Mouse (Mus musculus) kidney, embryonic 16.5 days (tissue): ENCODE data around the gene Zfp868. TPM values are rescaled to one million over a fixed set of nuclear protein-coding genes. Genes with fewer than 3 reads are reported as not detected.
A peak's percentile ranks its signal among the peaks of the same experiment; 100 is the strongest.
"Not testable (repeated sequence)": the region's sequence is repeated elsewhere in the genome, so short reads cannot be mapped to it uniquely, and the experiment has no call there.

Source experiments
- ATAC-seq: fragments of 200-750 bp; cut with Nextera tagmentation; 2 replicates; pipeline ENCODE4 v1.8.0; 2017; ENCODE audit warnings: moderate TSS enrichment; ENCODE audit not compliant: low FRiP score, low TSS enrichment
- H3K27ac ChIP-seq: fragments of 300-500 bp; sonication (generic); 2 replicates; pipeline ENCODE4 v1.5.1; 2014; ENCODE audit warnings: low read length
- H3K27me3 ChIP-seq: fragments of 300-500 bp; sonication (generic); 2 replicates; pipeline ENCODE4 v1.6.1; 2014; ENCODE audit warnings: low read length, control low read depth, mixed read lengths; ENCODE audit not compliant: insufficient read depth
- H3K36me3 ChIP-seq: fragments of 300-500 bp; sonication (generic); 2 replicates; pipeline ENCODE4 v1.6.1; 2014; ENCODE audit warnings: low read length, control low read depth, mixed read lengths; ENCODE audit not compliant: insufficient read depth
- H3K4me1 ChIP-seq: fragments of 300-500 bp; sonication (generic); 2 replicates; pipeline ENCODE4 v1.6.1; 2014; ENCODE audit warnings: low read length, control low read depth, mixed read lengths; ENCODE audit not compliant: insufficient read depth
- H3K4me2 ChIP-seq: fragments of 300-500 bp; sonication (generic); replicated peaks from 2 replicates; pipeline ENCODE4 v1.6.1; 2014; ENCODE audit warnings: low read depth, low read length
- H3K4me3 ChIP-seq: fragments of 300-500 bp; sonication (generic); 2 replicates; pipeline ENCODE4 v1.5.1; 2014; ENCODE audit warnings: mild to moderate bottlenecking, low read length
- H3K9ac ChIP-seq: fragments of 300-500 bp; sonication (generic); replicated peaks from 2 replicates; pipeline ENCODE4 v1.6.1; 2014; ENCODE audit warnings: low read length
- H3K9me3 ChIP-seq: fragments of 300-500 bp; sonication (generic); 2 replicates; pipeline ENCODE4 v1.6.1; 2016; ENCODE audit warnings: low read length, control low read depth
- WGBS: fragments of 180-500 bp; shearing (Covaris S2); extraction: QIAGEN DNeasy Blood & Tissue Kit; methylation state at CpG from one replicate; pipeline ENCODE4 v1.1.7; 2014; 5-methylcytosine and 5-hydroxymethylcytosine counted together
- polyA plus RNA-seq: library from polyadenylated mRNA; unstranded; fragments of >200 nt; fragmentation: Nextera tagmentation; extraction: Ambion mirVana; gene quantifications from 2 replicates; pipeline ENCODE4 v1.2.1, GENCODE M21; 2015

Gene Zfp868
- 26.6 and 30.2 TPM in 2 replicates for polyA plus RNA-seq

GRCm38 (mm10) chr8:69625095-69625789, at the start of gene Zfp868:
Gene Zfp868 (minus strand): TSS chr8:69625548.
- peak within 1 kb of the TSS; percentile 90 for H3K9ac ChIP-seq
- under 1% methylated on average over 41 of the region's 41 CpGs for WGBS
- peak within 1 kb of the TSS; percentile 67 for H3K4me2 ChIP-seq
- H3K27ac ChIP-seq, result peak within 1 kb of the TSS; percentile 97
- H3K27me3 ChIP-seq, result no peaks in the 10 kb centered on the region
- peaks cover 8% of the 10 kb centered on the region; the same call in 1 of the 2 replicates for H3K4me1 ChIP-seq
- peak within 1 kb of the TSS; percentile 66 for H3K4me3 ChIP-seq
- ATAC-seq, result peak; percentile 100
- H3K36me3 ChIP-seq, result no peaks in the 10 kb centered on the region
- no peaks in the 10 kb centered on the region for H3K9me3 ChIP-seq

- not testable (repeated sequence) for ATAC-seq, H3K27me3 ChIP-seq, H3K27ac ChIP-seq, H3K4me3 ChIP-seq, H3K9ac ChIP-seq, H3K4me2 ChIP-seq, H3K4me1 ChIP-seq
- WGBS, result 64% methylated on average over 2 of the region's 2 CpGs
- H3K36me3 ChIP-seq, result peaks cover 21% of the 10 kb centered on the region
- peaks cover 11% of the 10 kb centered on the region; the same call in 1 of the 2 replicates for H3K9me3 ChIP-seq
These were observed 39.7 kb upstream of the Zfp868 start for GRCm38 (mm10) chr8:69665051-69665450.

DNA sequence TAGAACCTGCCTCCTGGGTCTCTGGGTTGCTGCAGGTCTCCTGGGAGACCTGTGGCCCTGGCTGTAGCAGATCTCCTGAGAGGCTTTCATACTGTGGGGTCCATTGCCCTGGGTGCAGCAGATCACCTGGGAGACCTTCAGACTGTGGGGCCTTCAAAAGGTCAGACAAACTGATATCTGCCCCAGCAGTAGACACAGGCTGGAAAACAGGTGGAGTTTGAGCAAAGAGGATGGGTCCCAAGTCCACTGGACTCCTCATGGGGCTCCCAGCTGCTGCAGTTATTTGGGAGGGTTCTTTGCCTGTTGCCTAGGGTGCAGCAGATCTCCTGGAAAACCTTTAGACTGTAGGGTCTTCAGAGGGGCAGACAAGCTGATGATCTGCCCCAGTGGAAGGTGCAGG, 35.9 kb upstream of the Zfp868 start:
- H3K4me1 ChIP-seq, result no peaks in the 10 kb centered on the region

GRCm38 (mm10) chr8:69654358-69654981, 29.1 kb upstream of the Zfp868 start, which contains the start of gene Zfp964:
Gene Zfp964 (plus strand): TSS chr8:69654479.
- peak within 1 kb of the TSS; percentile 92 for H3K27ac ChIP-seq
- 0 out of 2 replicates have a peak, but pooled peaks cover under 1% of the 10 kb centered on the region for H3K36me3 ChIP-seq
- H3K4me2 ChIP-seq, result peak within 1 kb of the TSS; percentile 75
- peak within 1 kb of the TSS; percentile 84 for H3K9ac ChIP-seq
- peaks cover under 1% of the 10 kb centered on the region; the same call in 1 of the 2 replicates for H3K9me3 ChIP-seq
- no peaks in the 10 kb centered on the region for H3K27me3 ChIP-seq
- WGBS, result under 1% methylated on average over 53 of the region's 55 CpGs
- no peaks in the 10 kb centered on the region; the same call in 1 of the 2 replicates for H3K4me1 ChIP-seq
- peak within 1 kb of the TSS; percentile 61 for H3K4me3 ChIP-seq
- ATAC-seq, result peak; percentile 99

More for the DNA sequence above, 35.9 kb upstream of the Zfp868 start:
- H3K36me3 ChIP-seq, result peaks cover 25% of the 10 kb centered on the region
- H3K4me3 ChIP-seq, result no peak overlapping the region
- H3K9ac ChIP-seq, result no peak overlapping the region
- no peak overlapping the region for H3K27ac ChIP-seq
- peaks cover 4% of the 10 kb centered on the region for H3K9me3 ChIP-seq
- H3K27me3 ChIP-seq, result no peaks in the 10 kb centered on the region
- ATAC-seq, result no peak
- no peak overlapping the region for H3K4me2 ChIP-seq

DNA sequence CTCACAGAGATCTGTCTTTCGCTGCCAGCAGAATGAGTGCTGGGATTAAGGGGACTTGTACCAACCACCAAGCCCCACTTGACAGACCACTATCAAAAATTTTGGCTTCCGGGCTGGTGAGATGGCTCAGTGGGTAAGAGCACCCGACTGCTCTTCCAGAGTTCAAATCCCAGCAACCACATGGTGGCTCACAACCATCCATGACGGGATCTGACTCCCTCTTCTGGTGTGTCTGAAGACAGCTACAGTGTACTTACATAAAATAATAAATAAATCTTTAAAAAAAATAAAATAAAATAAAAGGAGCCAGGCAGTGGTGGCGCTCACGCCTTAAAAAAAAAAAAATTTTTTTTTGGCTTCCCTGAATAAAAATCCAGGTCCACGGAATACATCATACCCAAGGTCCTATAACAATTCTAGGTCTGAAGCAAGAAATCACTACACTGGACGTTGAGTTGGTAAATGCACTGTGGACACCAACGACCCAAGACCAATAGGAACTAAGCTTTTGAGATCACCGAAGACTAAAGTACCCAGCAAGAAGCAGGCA, 28.5 kb upstream of the Zfp868 start:
- no peaks in the 10 kb centered on the region for H3K36me3 ChIP-seq
- no peaks in the 10 kb centered on the region for H3K27me3 ChIP-seq
- H3K4me2 ChIP-seq, result peak overlapping the region; percentile 75
- no peaks in the 10 kb centered on the region; the same call in 1 of the 2 replicates for H3K4me1 ChIP-seq
- WGBS, result 45% methylated on average over 10 of the region's 10 CpGs
- no peak overlapping the region for H3K27ac ChIP-seq
- H3K9me3 ChIP-seq, result no peaks in the 10 kb centered on the region
- peak overlapping the region; percentile 61 for H3K4me3 ChIP-seq
- peak overlapping the region; percentile 84; the same call in 1 of the 2 replicates for H3K9ac ChIP-seq
- ATAC-seq, result no peak

GRCm38 (mm10) chr8:69618078-69618477, 7.3 kb downstream of the Zfp868 start:
- ATAC-seq, result peak; percentile 12; the same call in 1 of the 2 replicates
- H3K36me3 ChIP-seq, result peaks cover 22% of the 10 kb centered on the region
- WGBS, result 69% methylated on average over 1 of the region's 1 CpGs

DNA sequence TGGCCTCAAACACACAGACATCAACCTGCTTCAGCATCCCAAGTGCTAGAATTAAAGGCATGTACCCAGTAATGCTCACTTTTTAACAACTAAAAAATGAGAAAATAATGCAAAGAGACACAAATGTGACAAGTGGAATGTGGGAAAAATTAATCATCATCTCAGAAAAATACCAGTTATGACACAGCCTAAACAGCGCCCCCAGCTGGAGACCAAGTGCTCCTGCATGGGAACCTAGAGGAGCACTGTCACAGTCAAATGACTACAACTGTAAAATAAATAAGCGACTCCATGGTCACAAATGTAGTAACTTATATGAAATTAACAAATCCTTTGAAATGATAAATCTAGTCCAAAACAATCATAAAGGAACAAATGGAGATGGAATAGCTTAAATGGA, 10.7 kb downstream of the Zfp868 start:
- no peak for ATAC-seq
- no peak overlapping the region for H3K4me3 ChIP-seq
- H3K27ac ChIP-seq, result no peak overlapping the region
- H3K4me2 ChIP-seq, result no peak overlapping the region
- peaks cover 43% of the 10 kb centered on the region for H3K36me3 ChIP-seq
- H3K4me1 ChIP-seq, result no peaks in the 10 kb centered on the region
- no peaks in the 10 kb centered on the region for H3K9me3 ChIP-seq
- 67% methylated on average over 2 of the region's 2 CpGs for WGBS
- H3K9ac ChIP-seq, result no peak overlapping the region
- H3K27me3 ChIP-seq, result no peaks in the 10 kb centered on the region

More at GRCm38 (mm10) chr8:69618078-69618477, 7.3 kb downstream of the Zfp868 start:
- H3K9ac ChIP-seq, result no peak overlapping the region
- no peaks in the 10 kb centered on the region for H3K4me1 ChIP-seq
- no peak overlapping the region for H3K4me3 ChIP-seq
- H3K9me3 ChIP-seq, result no peaks in the 10 kb centered on the region
- H3K27ac ChIP-seq, result no peak overlapping the region
- H3K27me3 ChIP-seq, result no peaks in the 10 kb centered on the region
- H3K4me2 ChIP-seq, result no peak overlapping the region

GRCm38 (mm10) chr8:69597598-69597997, 27.8 kb downstream of the Zfp868 start:
- H3K36me3 ChIP-seq, H3K4me1 ChIP-seq, ATAC-seq, H3K27ac ChIP-seq, H3K4me2 ChIP-seq, H3K27me3 ChIP-seq, H3K4me3 ChIP-seq, H3K9ac ChIP-seq, H3K9me3 ChIP-seq: not testable (repeated sequence)
- 83% methylated on average over 2 of the region's 3 CpGs for WGBS

- peak overlapping the region; percentile 81 for H3K4me2 ChIP-seq
- 3% methylated on average over 54 of the region's 54 CpGs for WGBS
- ATAC-seq, result peak; percentile 57; the same call in 1 of the 2 replicates
These were observed 40.6 kb downstream of the Zfp868 start for GRCm38 (mm10) chr8:69584611-69585202.

More at GRCm38 (mm10) chr8:69584611-69585202, 40.6 kb downstream of the Zfp868 start:
- Histone ChIP-seq H3K9me3 (no peaks in the 10 kb centered on the region), H3K36me3 (no peaks in the 10 kb centered on the region), H3K27ac (no peak overlapping the region), H3K9ac (peak overlapping the region; percentile 74), H3K27me3 (no peaks in the 10 kb centered on the region), H3K4me1 (no peaks in the 10 kb centered on the region), H3K4me3 (peak overlapping the region; percentile 50)
